Mouse (Mus musculus) G1E (cell line): ENCODE results near the gene BC049352. TPM values are rescaled to one million over a fixed set of nuclear protein-coding genes. Genes with fewer than 3 reads are reported as not detected.

Experiments used
- ATAC-seq: 2 replicates; pipeline ENCODE4 v1.8.0; 2016; ENCODE audit warnings: mild to moderate bottlenecking; ENCODE audit not compliant: insufficient number of reproducible peaks, poor library complexity, low FRiP score, severe bottlenecking; ENCODE audit errors: extremely low read depth
- DNase-seq: peaks from one replicate; pipeline ENCODE4 v3.0.0; 2012; ENCODE audit warnings: low spot score
- H3K27me3 ChIP-seq: 2 replicates; pipeline ENCODE4 v1.6.1; 2012; ENCODE audit warnings: mild to moderate bottlenecking, low read length, inconsistent platforms; ENCODE audit not compliant: insufficient read depth
- H3K36me3 ChIP-seq: replicated peaks from 2 replicates; pipeline ENCODE3; 2012; ENCODE audit warnings: mild to moderate bottlenecking, inconsistent platforms
- H3K4me1 ChIP-seq: 2 replicates; pipeline ENCODE4 v1.6.1; 2012; ENCODE audit warnings: low read depth, low read length, inconsistent platforms, mixed read lengths; ENCODE audit not compliant: insufficient read depth
- H3K4me3 ChIP-seq: 2 replicates; pipeline ENCODE4 v1.5.1; 2012; ENCODE audit warnings: low read depth, mild to moderate bottlenecking, inconsistent platforms, low read length, moderate library complexity, mixed read lengths
- H3K9me3 ChIP-seq: replicated peaks from 2 replicates; pipeline ENCODE4 v1.6.1; 2012; ENCODE audit warnings: inconsistent platforms
- CTCF ChIP-seq: IDR thresholded peaks from 2 replicates; pipeline ENCODE4 v1.5.1; 2012; ENCODE audit warnings: low read depth, low read length, inconsistent platforms, mixed read lengths
- GATA1 ChIP-seq: IDR thresholded peaks from 2 replicates; pipeline ENCODE4 v1.6.1; 2012; ENCODE audit warnings: borderline replicate concordance, low read length, inconsistent platforms, mixed read lengths
- GATA2 ChIP-seq: IDR thresholded peaks from 2 replicates; pipeline ENCODE4 v1.6.1; 2012; ENCODE audit warnings: low read depth, low read length, inconsistent platforms, borderline replicate concordance
- POLR2AphosphoS5 ChIP-seq: IDR thresholded peaks from 2 replicates; pipeline ENCODE4 v1.6.1; 2012; ENCODE audit warnings: low read depth, low read length, inconsistent platforms; ENCODE audit not compliant: insufficient replicate concordance
- TAL1 ChIP-seq: conservative IDR thresholded peaks from 2 replicates; pipeline ENCODE4 v1.6.1; 2012; ENCODE audit warnings: low read depth, low read length, inconsistent platforms, mixed read lengths
- polyA plus RNA-seq: library from polyadenylated mRNA; stranded (reverse); fragments of >175 nt; gene quantifications from 2 replicates; pipeline ENCODE4 v1.2.3, GENCODE M21; 2012
- total RNA-seq, 2 experiments: library from RNA; stranded (forward) in 1 of 2; stranded (reverse) in 1 of 2; fragments of 200-1000 nt in 1 of 2; fragments of >200 nt in 1 of 2; fragmentation: Nextera tagmentation in 1 of 2; gene quantifications; 2 replicates each; pipeline ENCODE4 v1.2.3; 2014 to 2017

BC049352 gene
- total and polyA plus RNA-seq, 3 experiments, result 0.22 TPM; not detected in 2

GRCm38 (mm10) chr9:45207015-45207743 lies 25.4 kb downstream of the BC049352 start:
- Histone ChIP-seq H3K27me3 (no peaks in the 10 kb centered on the region; the same call in 1 of the 2 replicates), H3K4me1 (no peaks in the 10 kb centered on the region), H3K36me3 (no peaks in the 10 kb centered on the region), H3K9me3 (no peaks in the 10 kb centered on the region), H3K4me3 (no peak overlapping the region)
- ATAC-seq, result no peak
- no peak for TF ChIP-seq CTCF
- TF ChIP-seq GATA2, result no peak
- TF ChIP-seq GATA1, result no peak
- no peak for TF ChIP-seq POLR2AphosphoS5
- no peak for TF ChIP-seq TAL1
- DNase-seq, result no peak

DNA sequence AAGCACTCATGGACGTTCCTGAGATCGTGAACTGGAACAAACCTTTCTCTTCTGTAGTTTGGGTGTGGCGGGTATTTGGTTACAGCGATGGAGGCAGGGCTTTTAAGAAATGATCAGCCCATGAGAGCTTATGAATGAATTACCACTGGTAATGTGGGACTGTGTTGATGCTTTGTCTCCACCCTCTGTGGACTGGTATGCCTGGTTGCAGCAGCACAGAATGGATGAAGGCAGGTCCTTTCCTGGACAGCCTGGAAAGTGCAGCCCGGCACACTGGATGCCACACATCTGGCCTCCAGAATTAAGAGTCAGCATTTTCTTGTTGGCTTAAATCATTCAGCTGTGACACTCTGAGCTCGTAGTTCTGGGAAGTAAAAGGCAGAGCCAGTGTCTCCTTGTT lies 30.2 kb downstream of the BC049352 start:
- Histone ChIP-seq H3K9me3 (no peaks in the 10 kb centered on the region), H3K4me3 (no peak overlapping the region), H3K4me1 (no peaks in the 10 kb centered on the region), H3K27me3 (no peaks in the 10 kb centered on the region), H3K36me3 (no peaks in the 10 kb centered on the region)
- ATAC-seq (no peak), DNase-seq (no peak)
- TF ChIP-seq POLR2AphosphoS5 (no peak), TAL1 (no peak), GATA1 (no peak), CTCF (no peak), GATA2 (no peak)

GRCm38 (mm10) chr9:45215526-45216179 lies 33.8 kb downstream of the BC049352 start:
- ATAC-seq (no peak), DNase-seq (no peak)
- no peaks in the 10 kb centered on the region for H3K27me3 ChIP-seq
- H3K9me3 ChIP-seq, result no peaks in the 10 kb centered on the region
- H3K4me3 ChIP-seq, result no peak overlapping the region
- TF ChIP-seq GATA1 (no peak), POLR2AphosphoS5 (no peak), GATA2 (no peak), TAL1 (no peak), CTCF (no peak)
- H3K36me3 ChIP-seq, result no peaks in the 10 kb centered on the region
- no peaks in the 10 kb centered on the region for H3K4me1 ChIP-seq

GRCm38 (mm10) chr9:45219644-45220043 lies 37.8 kb downstream of the BC049352 start:
- H3K4me1 ChIP-seq, result peaks cover under 1% of the 10 kb centered on the region; the same call in 1 of the 2 replicates
- ATAC-seq, result no peak

DNA sequence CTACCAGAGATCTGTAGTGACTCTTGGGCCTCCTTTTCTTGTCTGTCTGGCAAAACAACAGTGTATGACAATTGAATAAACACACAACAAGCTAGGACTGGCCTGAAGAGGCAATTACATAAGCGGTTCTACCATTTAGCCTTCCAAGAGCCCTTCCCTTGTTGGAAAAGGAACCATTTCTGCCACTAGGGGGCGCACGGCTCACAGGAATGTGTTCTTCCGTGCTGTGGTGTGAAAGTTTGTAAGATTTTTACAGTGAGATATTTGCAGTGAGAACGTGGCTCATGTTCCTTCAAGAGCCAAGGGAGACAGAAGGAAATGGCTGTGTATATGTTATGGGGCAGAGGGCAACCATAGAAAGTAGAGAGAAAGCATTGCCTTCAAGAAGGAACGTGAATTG lies 39.8 kb downstream of the BC049352 start:
- no peaks in the 10 kb centered on the region for H3K27me3 ChIP-seq
- no peak overlapping the region for H3K4me3 ChIP-seq
- no peaks in the 10 kb centered on the region for H3K9me3 ChIP-seq
- no peak for TF ChIP-seq TAL1
- no peak for TF ChIP-seq GATA1
- no peak for TF ChIP-seq GATA2
- TF ChIP-seq CTCF, result peak; percentile 50
- TF ChIP-seq POLR2AphosphoS5, result no peak
- DNase-seq, result peak; percentile 7
- no peaks in the 10 kb centered on the region for H3K36me3 ChIP-seq
- ATAC-seq, result no peak
- H3K4me1 ChIP-seq, result peaks cover 2% of the 10 kb centered on the region; the same call in 1 of the 2 replicates

More at GRCm38 (mm10) chr9:45219644-45220043, 37.8 kb downstream of the BC049352 start:
- no peaks in the 10 kb centered on the region for H3K27me3 ChIP-seq
- no peaks in the 10 kb centered on the region for H3K9me3 ChIP-seq
- TF ChIP-seq CTCF (no peak), POLR2AphosphoS5 (no peak), TAL1 (no peak), GATA1 (no peak), GATA2 (no peak)
- no peak overlapping the region for H3K4me3 ChIP-seq
- no peak for DNase-seq
- H3K36me3 ChIP-seq, result no peaks in the 10 kb centered on the region

GRCm38 (mm10) chr9:45229359-45229758 lies 47.6 kb downstream of the BC049352 start:
- Histone ChIP-seq H3K36me3 (no peaks in the 10 kb centered on the region), H3K27me3 (0 out of 2 replicates have a peak, but pooled peaks cover 3% of the 10 kb centered on the region), H3K4me3 (no peak overlapping the region), H3K9me3 (no peaks in the 10 kb centered on the region), H3K4me1 (peaks cover 2% of the 10 kb centered on the region; the same call in 1 of the 2 replicates)
- TF ChIP-seq CTCF (no peak), POLR2AphosphoS5 (no peak), GATA1 (no peak), GATA2 (no peak), TAL1 (no peak)
- no peak for DNase-seq
- no peak for ATAC-seq
